Mouse (Mus musculus) cerebellum, adult 2 months (tissue): ENCODE data around the gene Rnpepl1.

Source experiments
- CTCF ChIP-seq: fragments of 200-500 bp; IDR thresholded peaks from 2 replicates; pipeline ENCODE4 v1.5.1; 2011; ENCODE audit warnings: low read depth, mild to moderate bottlenecking, control low read depth, low read length, moderate library complexity, borderline replicate concordance; ENCODE audit not compliant: insufficient read depth
- POLR2A ChIP-seq: fragments of 200-500 bp; IDR thresholded peaks from 2 replicates; pipeline ENCODE4 v1.6.1; 2011; ENCODE audit warnings: low read length, control low read depth, borderline replicate concordance; ENCODE audit not compliant: insufficient read depth

DNA sequence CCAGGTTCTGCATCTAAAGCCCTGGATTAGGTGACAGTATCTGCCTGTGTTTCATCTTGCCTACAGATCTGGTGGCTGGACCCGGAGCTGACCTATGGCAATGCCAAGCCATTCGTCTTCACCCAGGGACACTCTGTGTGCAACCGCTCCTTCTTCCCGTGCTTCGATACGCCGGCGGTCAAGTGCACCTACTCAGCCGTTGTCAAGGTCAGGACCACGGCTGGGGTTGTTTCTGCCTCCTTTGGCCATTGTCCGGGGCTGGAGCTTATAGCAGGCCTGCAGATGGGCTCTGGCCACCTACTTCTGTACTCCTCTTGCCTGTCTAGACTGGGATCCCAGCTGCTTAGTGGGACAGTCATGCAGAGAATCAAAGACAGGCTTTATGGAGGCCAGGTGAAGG lies 4.4 kb downstream of the Rnpepl1 start:
- TF ChIP-seq CTCF (no peak), POLR2A (no peak)
